Mouse (Mus musculus) neutrophil, adult 59 days (primary cell): ENCODE measurements around the gene Efhc1. TPM values are rescaled to one million over a fixed set of nuclear protein-coding genes. Genes with fewer than 3 reads are reported as not detected.

Source experiments
- total RNA-seq, 2 experiments: library from RNA; stranded (reverse); gene quantifications; 1 replicate in 1 of 2; 2 replicates in 1 of 2; pipeline ENCODE4 v1.2.4; 2023

The Efhc1 gene
- total RNA-seq: under 1 TPM; 0.22 to 0.40 TPM

DNA sequence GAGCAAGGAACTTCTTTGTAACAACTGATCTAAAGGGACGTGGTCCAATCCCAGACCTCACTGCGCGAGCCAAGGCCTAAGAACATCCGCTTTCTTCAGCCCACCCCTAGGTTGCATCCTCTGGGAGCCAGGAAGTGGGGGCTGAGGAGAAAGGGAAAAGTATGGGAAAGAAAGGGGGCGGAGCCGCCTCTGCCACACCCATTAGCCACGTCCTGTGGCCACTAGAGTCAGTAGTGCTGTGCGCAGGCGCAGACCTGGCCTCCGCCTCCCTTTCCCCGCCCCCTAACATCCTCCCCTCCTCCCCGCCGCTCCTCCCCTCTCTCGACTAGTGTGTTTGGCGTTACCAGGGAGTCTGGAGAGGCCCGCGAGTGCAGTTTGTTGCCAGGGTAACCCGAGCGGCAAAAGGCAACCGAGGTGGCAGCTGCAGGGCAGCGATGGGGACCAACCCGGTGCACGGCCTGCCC, at the start of gene Efhc1:
Gene Efhc1, plus strand, starts transcription at position 327 of the 464 bp plus-strand sequence.

Other genes starting within 250 kb of the Efhc1 start
- not detected for gene Il17a, start 220.7 kb upstream of the Efhc1 start, total RNA-seq
- gene Il17f, start 161.0 kb upstream of the Efhc1 start, total RNA-seq: under 1 TPM; 0.31 to 0.71 TPM
- gene Mcm3, start 131.3 kb upstream of the Efhc1 start, total RNA-seq: 100 to 1,000 TPM in 1 of 2 experiments, 10 to 100 TPM in 1; 95.2 to 102 TPM
- gene Paqr8, start 61.0 kb upstream of the Efhc1 start, total RNA-seq: 1 to 10 TPM in 1 of 2 experiments, under 1 TPM in 1; 0.36 to 1.3 TPM
- 10 to 100 TPM; 16.9 to 19.9 TPM for gene Tram2, start 127.6 kb downstream of the Efhc1 start, total RNA-seq